ENCODE assay signal across 8 mouse cellular contexts in the genomic region with DNA sequence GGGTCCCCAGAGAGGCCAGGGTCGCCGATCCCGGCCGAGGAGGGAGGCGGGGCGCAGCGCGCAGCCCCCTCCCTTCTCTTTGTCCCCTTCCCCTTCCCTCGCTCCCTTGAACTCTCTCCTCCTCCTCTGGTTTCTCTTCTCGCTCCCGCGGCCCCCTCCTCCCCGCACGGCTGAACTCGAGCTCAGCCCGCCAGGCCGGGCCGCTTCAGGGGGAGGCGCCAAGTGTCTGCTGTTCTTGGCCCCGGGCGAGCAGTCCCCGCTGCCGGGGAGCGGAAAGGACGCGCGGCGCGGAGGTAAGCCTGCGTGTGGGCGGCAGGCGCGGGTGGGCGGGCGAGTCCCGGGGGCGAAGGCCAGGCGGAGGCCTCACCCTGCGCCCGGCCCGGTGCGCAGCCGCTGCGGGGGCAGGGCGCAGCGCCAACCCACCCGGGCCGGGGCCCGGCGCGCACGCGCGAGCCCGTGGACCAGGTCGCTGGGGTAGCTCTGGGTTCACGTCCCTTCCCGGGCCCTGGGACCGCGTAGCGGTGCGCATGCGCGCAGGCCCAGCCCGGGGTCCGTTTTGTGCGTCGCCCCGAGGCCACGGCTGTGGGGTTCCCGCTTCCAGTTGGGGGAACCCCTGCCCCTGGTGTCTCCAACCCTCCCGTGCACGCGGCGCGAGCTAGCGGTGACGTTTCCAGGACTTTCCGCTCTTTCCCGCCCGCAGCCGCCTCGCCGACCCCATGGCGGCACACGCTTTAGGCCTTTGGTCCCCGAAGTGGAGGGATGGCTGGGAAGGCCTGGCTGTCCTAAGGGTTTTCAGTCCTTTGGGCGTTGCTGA. TPM values are rescaled to one million over a fixed set of nuclear protein-coding genes. Genes with fewer than 3 reads are reported as not detected.
A peak's percentile ranks its signal among the peaks of the same experiment; 100 is the strongest.
DNase-seq lines count a peak whose midpoint lies in the region; ATAC-seq and TF ChIP-seq lines count a peak whose summit lies in the region.

No protein-coding gene starts in this region.

- ATAC-seq in embryonic facial prominence, embryonic 15.5 days (ENCODE audit: insufficient number of reproducible peaks, low FRiP score, low TSS enrichment, low read depth), result peak; percentile 92
- peak; percentile 87 for ATAC-seq in heart, embryonic 12.5 days (ENCODE audit: insufficient number of reproducible peaks, low FRiP score)
- peak; percentile 94 for ATAC-seq in kidney, embryonic 16.5 days (ENCODE audit: low FRiP score, low TSS enrichment)
- ATAC-seq in liver, embryonic 12.5 days, result peak; percentile 85

- H3K9ac ChIP-seq in embryonic facial prominence, embryonic 15.5 days, result peak overlapping the region; percentile 93
- H3K9ac ChIP-seq in heart, embryonic 12.5 days, result peak overlapping the region; percentile 89
- peak overlapping the region; percentile 89 for H3K9ac ChIP-seq in kidney, embryonic 16.5 days (replicated peaks; ENCODE audit: low read length)
- peak overlapping the region; percentile 89 for H3K9ac ChIP-seq in liver, embryonic 12.5 days

- H3K4me3 ChIP-seq in bone marrow, adult 2 months (replicated peaks; ENCODE audit: control insufficient read depth, low read depth, low read length), result peak overlapping the region; percentile 91
- H3K4me3 ChIP-seq in embryonic facial prominence, embryonic 15.5 days (replicated peaks), result peak overlapping the region; percentile 77
- peak overlapping the region; percentile 68 for H3K4me3 ChIP-seq in heart, embryonic 12.5 days
- peak overlapping the region; percentile 73 for H3K4me3 ChIP-seq in kidney, embryonic 16.5 days (ENCODE audit: low read length)
- H3K4me3 ChIP-seq in liver, embryonic 12.5 days, result peak overlapping the region; percentile 78

- H3K4me2 ChIP-seq in embryonic facial prominence, embryonic 15.5 days (replicated peaks), result peak overlapping the region; percentile 70
- H3K4me2 ChIP-seq in heart, embryonic 12.5 days, result peak overlapping the region; percentile 77
- H3K4me2 ChIP-seq in kidney, embryonic 16.5 days (replicated peaks; ENCODE audit: low read depth, low read length), result peak overlapping the region; percentile 76
- H3K4me2 ChIP-seq in liver, embryonic 12.5 days, result peak overlapping the region; percentile 92

- peak; percentile 73; the same call in 1 of the 2 replicates for TF ChIP-seq POLR2A in bone marrow, adult 2 months (IDR thresholded peaks at IDR 0.05; ENCODE audit: borderline replicate concordance, control insufficient read depth, low read depth, low read length)

- under 1% methylated on average over 88 of the region's 88 CpGs for WGBS in bone marrow, adult 2 months
- under 1% methylated on average over 66 of the region's 88 CpGs for WGBS in embryonic facial prominence, embryonic 15.5 days
- WGBS in heart, embryonic 12.5 days, result under 1% methylated on average over 80 of the region's 88 CpGs
- under 1% methylated on average over 78 of the region's 88 CpGs for WGBS in kidney, embryonic 16.5 days
- under 1% methylated on average over 80 of the region's 88 CpGs for WGBS in liver, embryonic 12.5 days (ENCODE audit: insufficient replicate concordance)

- TF ChIP-seq CTCF in bone marrow, adult 2 months (IDR thresholded peaks at IDR 0.05; ENCODE audit: control insufficient read depth, insufficient read depth, low read length), result 0 out of 2 replicates have a peak, but pooled peaks have one; percentile 0

- H3K36me3 ChIP-seq in embryonic facial prominence, embryonic 15.5 days, result 0 out of 2 replicates have a peak, but pooled peaks cover 6% of the 10 kb centered on the region
- peaks cover 10% of the 10 kb centered on the region for H3K36me3 ChIP-seq in heart, embryonic 12.5 days
- peaks cover 7% of the 10 kb centered on the region; the same call in 1 of the 2 replicates for H3K36me3 ChIP-seq in kidney, embryonic 16.5 days (ENCODE audit: insufficient read depth, low read length)
- peaks cover 6% of the 10 kb centered on the region; the same call in 1 of the 2 replicates for H3K36me3 ChIP-seq in liver, embryonic 12.5 days
- H3K36me3 ChIP-seq in splenic B cell, adult 2 months (ENCODE audit: control insufficient read depth, insufficient read depth, low read length, poor library complexity, severe bottlenecking), result no peaks in the 10 kb centered on the region

- peaks cover 3% of the 10 kb centered on the region for H3K4me1 ChIP-seq in bone marrow, adult 2 months (ENCODE audit: control insufficient read depth, insufficient read depth, low read length)
- H3K4me1 ChIP-seq in embryonic facial prominence, embryonic 15.5 days, result peaks cover 22% of the 10 kb centered on the region
- peaks cover 14% of the 10 kb centered on the region for H3K4me1 ChIP-seq in heart, embryonic 12.5 days (replicated peaks)
- H3K4me1 ChIP-seq in kidney, embryonic 16.5 days (ENCODE audit: insufficient read depth, low read length), result peaks cover 25% of the 10 kb centered on the region
- peaks cover 29% of the 10 kb centered on the region for H3K4me1 ChIP-seq in liver, embryonic 12.5 days

- DNase-seq in B cell, adult 2 months, result peak; percentile 82 to 86
- DNase-seq in naive thymus-derived CD4-positive, alpha-beta T cell, adult 2 months (ENCODE audit: low read depth), result peak; percentile 87
- peak; percentile 85 for DNase-seq in splenic B cell, adult 2 months (ENCODE audit: low read depth, low spot score)

- H3K9me3 ChIP-seq in embryonic facial prominence, embryonic 15.5 days (replicated peaks), result no peaks in the 10 kb centered on the region
- no peaks in the 10 kb centered on the region for H3K9me3 ChIP-seq in heart, embryonic 12.5 days (replicated peaks)
- peaks cover 5% of the 10 kb centered on the region; the same call in 1 of the 2 replicates for H3K9me3 ChIP-seq in kidney, embryonic 16.5 days (ENCODE audit: low read length)
- no peaks in the 10 kb centered on the region for H3K9me3 ChIP-seq in liver, embryonic 12.5 days (replicated peaks)

- no peaks in the 10 kb centered on the region for H3K27me3 ChIP-seq in embryonic facial prominence, embryonic 15.5 days
- H3K27me3 ChIP-seq in heart, embryonic 12.5 days (replicated peaks), result no peaks in the 10 kb centered on the region
- no peaks in the 10 kb centered on the region for H3K27me3 ChIP-seq in kidney, embryonic 16.5 days (ENCODE audit: insufficient read depth, low read length)
- H3K27me3 ChIP-seq in liver, embryonic 12.5 days (replicated peaks), result no peaks in the 10 kb centered on the region
- no peaks in the 10 kb centered on the region for H3K27me3 ChIP-seq in splenic B cell, adult 2 months (ENCODE audit: control insufficient read depth, insufficient read depth, low read length, poor library complexity, severe bottlenecking)

- peak overlapping the region; percentile 93 for H3K27ac ChIP-seq in bone marrow, adult 2 months (ENCODE audit: control insufficient read depth, insufficient read depth, low read depth, low read length, poor library complexity)
- peak overlapping the region; percentile 99 for H3K27ac ChIP-seq in embryonic facial prominence, embryonic 15.5 days (replicated peaks)
- peak overlapping the region; percentile 97 for H3K27ac ChIP-seq in heart, embryonic 12.5 days (ENCODE audit: poor library complexity, severe bottlenecking)
- peak overlapping the region; percentile 99 for H3K27ac ChIP-seq in kidney, embryonic 16.5 days (ENCODE audit: low read length)
- peak overlapping the region; percentile 89 for H3K27ac ChIP-seq in liver, embryonic 12.5 days

RNA-seq across cellular contexts. Expression of a gene that starts 20.3 kb away (rescaled TPM):
- polyA plus RNA-seq in bone marrow, adult 2 months (2011; ENCODE audit: insufficient read depth, insufficient read length, low replicate concordance, missing spikeins), result 11.1 and 18.3 TPM in 2 replicates
- polyA plus RNA-seq in embryonic facial prominence, embryonic 15.5 days (2015; fragmentation: Nextera tagmentation; extraction: Ambion mirVana), result 85.7 and 86.0 TPM in 2 replicates
- 73.0 and 76.2 TPM in 2 replicates for polyA plus RNA-seq in heart, embryonic 12.5 days (2016; fragmentation: Nextera tagmentation; extraction: Ambion mirVana)
- 123 and 127 TPM in 2 replicates for polyA plus RNA-seq in kidney, embryonic 16.5 days (2015; fragmentation: Nextera tagmentation; extraction: Ambion mirVana)
- polyA plus RNA-seq in liver, embryonic 12.5 days (2016; fragmentation: Nextera tagmentation; extraction: Ambion mirVana), result 27.9 and 28.9 TPM in 2 replicates

Comparison
In these comparisons a context has a peak if more than half of its experiments do, and no peak if none do; other contexts are left out.
1. Peak in every context shown above with its lines: DNase-seq, ATAC-seq, H3K4me3 ChIP-seq and H3K27ac ChIP-seq.